Mouse (Mus musculus) spleen, postnatal 36 days (tissue): ENCODE data around the gene Nhs.

Source experiments
- DNase-seq, 2 experiments: peaks; one replicate each; pipeline ENCODE4 v3.0.0; 2022; ENCODE audit warnings: low spot score in 2 of 2, mixed read lengths in 1 of 2

The Nhs gene

GRCm38 (mm10) chrX:162020039-162020566 is 139.4 kb downstream of the Nhs start:
- no peak for DNase-seq

- DNase-seq = no peak
Observed at GRCm38 (mm10) chrX:162017471-162017870, 142.1 kb downstream of the Nhs start.

- no peak for DNase-seq
Observed at GRCm38 (mm10) chrX:162012570-162012969, 147.0 kb downstream of the Nhs start.

- no peak for DNase-seq
Observed at GRCm38 (mm10) chrX:162009876-162010275, 149.7 kb downstream of the Nhs start.

- no peak for DNase-seq
Observed at GRCm38 (mm10) chrX:162003818-162004217, 155.7 kb downstream of the Nhs start.

- DNase-seq = no peak
Observed at GRCm38 (mm10) chrX:161998876-161999275, 160.7 kb downstream of the Nhs start.

- DNase-seq = no peak
Observed at GRCm38 (mm10) chrX:161997170-161997795, 162.2 kb downstream of the Nhs start.

GRCm38 (mm10) chrX:161990171-161990570 is 169.4 kb downstream of the Nhs start:
- no peak for DNase-seq

- no peak for DNase-seq
Observed at GRCm38 (mm10) chrX:161984961-161985360, 174.6 kb downstream of the Nhs start.

GRCm38 (mm10) chrX:161981399-161981798 is 178.1 kb downstream of the Nhs start:
- DNase-seq = no peak

- no peak for DNase-seq
Observed at GRCm38 (mm10) chrX:161979946-161980345, 179.6 kb downstream of the Nhs start.

GRCm38 (mm10) chrX:161977236-161977841 is 182.2 kb downstream of the Nhs start:
- DNase-seq = no peak

- DNase-seq = no peak
Observed at GRCm38 (mm10) chrX:161976376-161976775, 183.2 kb downstream of the Nhs start.

- no peak for DNase-seq
Observed at GRCm38 (mm10) chrX:161973572-161973971, 186.0 kb downstream of the Nhs start.

- DNase-seq = no peak
Observed at GRCm38 (mm10) chrX:161972723-161973122, 186.8 kb downstream of the Nhs start.

GRCm38 (mm10) chrX:161971961-161972502 is 187.5 kb downstream of the Nhs start:
- DNase-seq = no peak

- no peak for DNase-seq
Observed at GRCm38 (mm10) chrX:161971131-161971530, 188.4 kb downstream of the Nhs start.

- DNase-seq = no peak
Observed at GRCm38 (mm10) chrX:161967692-161968091, 191.8 kb downstream of the Nhs start.

- no peak for DNase-seq
Observed at GRCm38 (mm10) chrX:161963372-161963771, 196.2 kb downstream of the Nhs start.

GRCm38 (mm10) chrX:161962855-161963254 is 196.7 kb downstream of the Nhs start:
- no peak for DNase-seq

- no peak for DNase-seq
Observed at GRCm38 (mm10) chrX:161961756-161962155, 197.8 kb downstream of the Nhs start.

GRCm38 (mm10) chrX:161961176-161961575 is 198.4 kb downstream of the Nhs start:
- DNase-seq = no peak

- DNase-seq = no peak
Observed at GRCm38 (mm10) chrX:161952356-161952755, 207.2 kb downstream of the Nhs start.
